Mouse (Mus musculus): Measurements from ENCODE around the gene Lcp1.

Gene Lcp1

DNA sequence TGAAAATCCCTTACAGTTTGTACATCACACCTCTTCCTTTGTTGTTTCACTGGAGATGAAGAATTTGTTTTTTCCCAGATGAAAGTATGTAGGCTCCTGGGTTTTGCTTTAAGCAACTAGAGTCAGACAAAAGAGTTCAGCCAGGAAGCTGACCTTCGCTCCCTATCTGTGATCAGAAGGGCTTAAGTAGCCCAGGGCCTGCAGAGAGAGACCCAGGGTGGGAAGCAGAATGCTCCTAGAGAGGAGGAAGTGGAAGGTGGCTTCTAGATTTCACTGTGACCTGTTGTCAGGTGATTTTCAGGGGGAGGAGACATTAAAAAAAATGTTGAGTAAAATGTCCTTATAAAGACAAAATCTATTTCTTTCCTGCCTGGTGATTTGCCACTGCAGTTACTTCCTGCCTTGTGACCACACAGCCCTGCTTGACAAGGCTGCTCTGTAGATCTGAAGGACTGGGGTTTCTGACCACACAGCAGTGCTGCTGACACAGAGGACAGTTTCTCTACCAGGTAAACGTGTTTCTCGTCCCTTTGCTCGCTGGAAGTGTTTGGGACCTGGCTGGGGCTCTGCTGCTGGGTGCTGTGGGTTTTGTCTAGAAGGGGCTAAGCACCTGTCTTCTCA, 45.6 kb downstream of the Lcp1 start:
- DNase-seq: peak; percentile 52 to 65

DNA sequence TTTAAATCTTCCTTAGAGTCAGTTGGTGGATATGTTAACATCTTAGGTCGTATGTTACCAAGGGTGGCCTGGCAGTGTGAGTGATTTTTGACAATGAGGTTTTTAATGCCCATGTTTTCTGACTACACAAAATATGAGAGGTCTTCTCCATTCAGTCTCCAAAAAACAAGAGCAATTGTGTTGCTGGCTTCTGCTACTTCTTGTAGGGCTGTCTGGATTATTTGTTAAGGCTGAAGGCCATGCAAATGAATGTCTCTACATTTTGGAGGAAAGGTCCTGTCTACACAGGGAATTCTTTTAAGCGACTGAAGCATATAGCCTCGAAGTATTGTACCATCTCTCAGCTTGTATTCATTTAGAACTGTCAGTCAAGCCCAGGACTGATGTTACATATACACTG, 46.5 kb downstream of the Lcp1 start:
- DNase-seq: no peak

DNA sequence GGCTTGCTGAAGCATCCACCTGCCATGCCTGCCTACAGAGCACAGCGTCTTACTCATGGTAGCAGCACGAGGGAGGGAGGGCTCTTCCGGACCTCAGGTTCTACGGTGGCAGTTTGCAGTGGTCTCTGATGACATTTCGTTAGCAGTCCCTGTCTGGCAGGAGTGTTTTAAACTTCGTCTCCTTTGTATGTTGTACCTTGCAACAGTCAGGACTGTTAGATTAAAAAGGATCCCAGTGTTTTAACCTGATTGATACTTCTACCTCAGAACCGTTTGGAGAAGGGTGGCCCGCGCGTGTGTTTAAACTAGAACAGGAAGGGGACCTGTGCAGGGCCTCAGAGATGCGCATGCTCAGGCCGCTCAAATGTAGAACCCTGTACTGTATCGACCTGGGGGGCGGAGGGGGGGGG, 47.5 kb downstream of the Lcp1 start:
- DNase-seq: peak; percentile 61 to 69

DNA sequence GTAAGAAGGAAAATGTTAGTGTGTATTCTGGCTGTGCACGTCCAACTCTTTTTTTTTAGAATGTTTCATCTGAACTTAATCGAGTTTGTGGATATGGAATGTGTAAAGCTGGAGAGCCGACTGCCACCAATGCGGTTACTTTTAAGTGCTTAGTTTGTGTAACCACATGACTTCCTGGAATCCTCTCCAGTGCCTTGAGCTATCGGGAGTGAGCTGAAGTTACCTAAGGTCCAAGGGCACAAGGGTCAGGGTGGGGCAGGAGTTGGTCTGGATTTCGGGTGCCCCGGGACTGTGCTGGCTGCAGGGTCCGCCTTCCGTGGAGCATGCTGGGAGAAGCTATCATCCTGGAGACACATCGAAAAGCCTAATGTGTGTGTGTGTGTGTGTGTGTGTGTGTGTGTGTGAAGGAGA, 47.9 kb downstream of the Lcp1 start:
- peak; percentile 38 to 46 for DNase-seq

DNA sequence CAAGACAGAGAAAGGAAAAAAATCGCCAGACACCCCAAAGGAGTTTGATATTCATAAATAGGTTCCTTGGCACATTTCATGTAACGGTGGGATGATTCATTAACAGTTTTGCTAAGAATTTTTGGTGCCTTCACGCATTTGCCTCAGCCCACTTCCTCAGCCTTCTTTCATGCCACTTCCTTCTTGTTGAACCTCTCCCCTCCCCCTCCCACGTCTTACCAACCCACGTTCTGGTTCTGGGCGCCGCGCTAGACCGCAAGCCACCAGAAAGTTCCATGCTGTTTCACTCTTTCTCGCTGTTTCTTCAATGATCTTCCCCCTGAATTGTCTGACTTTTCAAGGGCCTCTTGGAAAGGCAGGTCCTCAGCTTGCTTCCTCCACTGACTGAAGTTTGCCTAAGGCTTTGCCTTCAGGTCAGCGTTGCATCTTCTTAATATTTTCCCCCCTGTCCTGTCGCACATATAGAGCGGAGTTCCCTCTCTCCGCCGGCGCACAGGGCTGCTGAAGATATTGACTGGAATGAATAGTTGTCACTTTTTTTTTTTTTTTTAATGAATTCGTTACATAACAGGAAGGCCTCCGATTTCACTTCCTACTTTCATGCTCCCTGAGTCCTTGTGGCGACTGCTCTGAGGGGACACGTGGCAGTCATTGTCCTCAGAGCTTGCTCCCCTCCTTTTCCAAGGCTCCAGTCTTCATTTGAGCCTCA, 48.5 kb downstream of the Lcp1 start:
- peak; percentile 64 to 72 for DNase-seq

DNA sequence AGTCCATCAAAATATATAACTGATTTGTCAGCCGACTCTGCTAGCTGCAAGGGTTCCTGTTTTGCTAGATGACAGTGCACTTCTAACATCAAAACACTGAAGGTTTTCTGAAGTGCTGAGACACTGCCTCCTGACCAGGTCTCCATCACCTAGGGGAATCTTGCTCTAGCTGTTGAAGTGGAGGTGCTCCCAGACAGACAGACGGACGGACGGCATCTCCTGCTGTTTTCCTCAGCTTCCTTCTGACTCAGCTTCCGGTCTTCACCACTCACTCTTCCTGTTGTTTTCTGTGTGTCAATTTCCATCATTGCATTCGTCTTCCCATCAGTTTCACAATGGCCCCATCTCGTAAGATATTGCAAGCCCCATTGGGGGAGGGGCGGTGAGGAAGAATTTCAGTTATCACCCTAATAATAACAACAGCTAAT, 49.7 kb downstream of the Lcp1 start:
- no peak for DNase-seq

DNA sequence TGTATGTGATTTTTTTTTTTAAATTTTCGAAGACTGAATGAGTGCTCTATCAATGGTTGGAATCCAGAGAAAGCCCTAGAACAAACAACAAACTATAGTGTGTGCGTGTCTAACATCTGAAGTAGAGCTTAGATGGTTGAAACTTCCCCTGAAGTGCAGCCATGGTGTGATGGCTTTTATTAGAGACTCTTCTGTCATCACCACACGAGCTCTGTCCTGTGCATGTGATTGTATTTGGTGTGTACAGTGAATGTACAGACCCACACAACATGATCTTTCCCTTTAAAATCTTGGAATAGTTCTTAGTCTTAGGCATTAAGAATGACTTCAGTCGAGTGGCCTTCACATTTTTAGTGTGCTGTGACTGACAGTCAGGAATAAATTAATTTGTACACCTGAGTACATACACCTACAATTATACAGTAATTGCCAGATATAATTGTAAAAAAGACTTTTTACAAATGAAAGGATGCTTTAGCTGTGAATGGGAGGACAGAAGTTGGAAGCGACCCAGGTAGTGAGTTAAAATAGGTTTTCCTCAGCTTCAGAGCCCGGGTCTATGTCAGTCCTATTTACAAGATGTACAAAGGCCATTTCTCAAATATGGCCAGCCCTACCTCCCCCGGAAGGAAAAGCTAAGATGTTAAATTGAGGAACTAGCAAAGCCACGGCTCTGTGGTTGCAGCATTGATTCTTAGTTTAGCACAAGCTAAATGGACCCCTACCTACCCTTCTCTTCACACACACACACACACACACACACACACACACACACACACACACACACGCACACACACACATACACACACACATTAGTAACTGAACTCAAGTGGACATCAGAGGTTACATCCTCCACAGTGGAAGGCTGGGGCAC, 50.4 kb downstream of the Lcp1 start:
- DNase-seq: peak in 1 of 2 experiments; percentile 16

DNA sequence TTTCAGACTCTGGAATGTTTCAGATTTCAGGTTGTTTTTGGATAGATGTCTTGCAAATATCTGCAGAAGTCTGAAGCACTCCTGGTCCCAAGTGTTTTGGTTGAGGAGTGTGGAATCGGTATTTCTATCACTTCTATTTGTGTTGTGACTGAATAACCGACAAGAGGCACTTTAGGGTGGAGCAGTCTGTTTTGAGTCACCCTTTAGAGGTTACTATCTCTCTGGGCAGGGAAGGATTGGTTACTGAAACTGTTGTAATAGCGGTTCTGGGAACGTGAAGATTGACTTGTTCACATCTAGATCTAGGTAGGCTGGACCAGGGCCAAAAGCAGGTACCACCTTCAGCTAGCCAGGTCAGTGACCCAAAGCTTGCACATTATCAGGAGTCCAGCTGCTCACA, 51.5 kb downstream of the Lcp1 start:
- DNase-seq: no peak

DNA sequence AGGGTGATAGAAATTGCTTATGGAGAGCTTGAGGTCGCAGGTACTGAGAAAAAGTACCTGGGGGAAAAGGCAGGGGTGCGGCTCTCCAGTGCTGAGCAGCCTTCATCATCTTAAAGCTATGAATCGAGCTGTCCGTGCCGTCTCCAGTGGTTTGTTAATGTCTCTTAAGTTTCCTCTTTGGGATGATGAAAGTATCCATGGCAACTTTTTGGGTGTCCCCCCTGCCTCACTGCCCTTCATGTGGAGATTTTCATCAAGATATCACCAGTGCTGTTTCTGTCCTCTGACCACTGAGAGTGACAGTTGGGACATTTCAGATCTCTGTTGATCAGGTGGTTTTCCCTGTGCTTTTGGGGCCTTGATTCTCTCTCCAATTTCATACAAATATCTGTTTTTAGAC, 51.9 kb downstream of the Lcp1 start:
- DNase-seq: no peak

DNA sequence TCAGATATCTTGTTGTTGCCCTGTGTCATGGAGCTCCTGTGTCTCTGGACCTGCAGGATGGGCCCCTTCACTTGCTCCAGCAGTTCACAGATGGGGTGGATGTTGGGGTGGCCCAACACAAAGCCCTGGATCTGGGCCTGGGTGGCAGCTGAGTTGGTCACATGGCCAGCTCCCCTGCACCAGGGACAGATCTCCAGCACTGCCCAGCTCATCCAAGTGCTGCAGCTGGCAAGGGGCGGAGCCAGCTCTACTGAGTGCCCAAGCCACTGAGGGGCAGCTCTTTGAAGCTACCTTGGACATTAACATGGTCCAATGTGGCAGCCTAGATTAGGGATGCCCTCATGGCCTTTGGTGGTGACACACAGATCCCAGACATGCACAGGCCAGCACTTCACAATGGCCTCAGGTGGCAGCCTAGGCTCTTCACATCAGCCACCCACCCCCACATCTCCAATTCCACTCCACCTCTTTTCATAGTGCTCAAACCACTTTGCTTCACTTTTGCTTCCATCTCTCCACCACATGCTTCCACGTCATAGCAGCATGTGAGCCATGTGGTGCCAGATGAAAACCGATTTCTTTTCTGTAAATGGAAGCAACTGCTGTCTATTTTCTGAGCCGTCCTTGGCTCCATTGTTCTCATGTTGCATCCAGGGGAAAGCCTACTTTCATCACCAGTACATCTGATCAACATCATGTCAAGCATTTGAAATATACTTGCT, 53.3 kb downstream of the Lcp1 start:
- DNase-seq: no peak

DNA sequence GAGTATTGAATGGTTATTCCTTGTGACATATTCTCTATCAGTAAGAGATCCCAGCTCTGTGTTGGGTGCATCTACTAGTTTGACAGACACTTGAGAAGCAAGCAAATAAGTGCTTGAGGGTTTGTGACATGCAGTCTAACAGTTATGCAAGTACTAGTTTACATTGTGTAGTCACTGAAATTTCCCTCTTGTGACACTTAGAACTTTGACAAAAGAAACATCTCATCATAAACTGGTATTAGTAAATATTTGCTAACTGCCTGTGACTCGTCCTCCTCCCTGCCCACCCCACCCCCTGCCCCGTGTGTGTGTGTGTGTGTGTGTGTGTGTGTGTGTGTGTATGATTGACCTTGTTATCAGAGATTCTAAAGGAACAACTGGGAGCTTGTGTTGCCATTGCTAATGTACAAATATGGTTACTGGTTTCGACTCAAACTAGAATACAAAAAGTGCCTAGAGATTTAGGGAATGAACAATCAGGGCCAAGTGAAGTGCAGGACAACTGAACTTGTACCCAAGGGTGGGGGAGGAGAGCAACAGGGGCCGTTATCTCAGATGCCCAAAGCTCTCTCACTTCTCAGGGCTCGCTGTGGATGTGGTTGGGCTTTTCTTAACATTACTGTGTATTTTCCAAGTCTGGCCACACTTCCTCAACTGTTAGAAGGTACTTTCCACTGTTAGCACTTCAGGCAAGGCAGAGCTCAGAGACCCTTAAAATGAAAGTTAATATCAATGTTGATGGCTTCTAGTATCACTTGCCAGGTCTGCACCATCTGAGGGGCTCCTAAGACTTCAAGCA, 55.1 kb downstream of the Lcp1 start:
- DNase-seq: no peak

DNA sequence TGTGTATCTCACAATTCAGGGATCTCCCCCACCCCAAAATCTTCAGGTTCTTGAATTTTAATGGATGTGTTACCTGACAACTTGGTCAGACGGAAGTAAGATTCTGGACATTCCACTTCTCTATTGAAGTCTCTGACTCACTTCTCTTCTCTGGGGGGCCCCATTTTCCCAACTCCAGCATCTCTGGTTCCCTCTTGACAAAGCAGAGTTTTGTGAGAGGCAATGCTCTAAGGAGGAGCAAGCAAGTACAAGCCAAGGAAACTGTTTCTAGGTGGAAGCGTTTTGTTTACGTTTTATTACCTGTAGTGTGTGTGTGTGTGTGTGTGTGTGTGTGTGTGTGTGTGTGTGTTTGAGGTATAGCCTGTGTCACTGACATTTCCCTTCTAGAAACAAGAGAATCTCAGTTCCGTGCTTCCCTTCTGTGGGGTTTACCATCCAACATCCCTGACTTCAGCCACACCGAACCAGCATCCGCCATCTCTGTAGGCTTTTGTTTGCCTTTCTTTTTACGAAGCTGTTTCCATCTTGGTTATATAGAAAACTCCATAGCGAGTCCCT, 56.0 kb downstream of the Lcp1 start:
- DNase-seq: no peak

DNA sequence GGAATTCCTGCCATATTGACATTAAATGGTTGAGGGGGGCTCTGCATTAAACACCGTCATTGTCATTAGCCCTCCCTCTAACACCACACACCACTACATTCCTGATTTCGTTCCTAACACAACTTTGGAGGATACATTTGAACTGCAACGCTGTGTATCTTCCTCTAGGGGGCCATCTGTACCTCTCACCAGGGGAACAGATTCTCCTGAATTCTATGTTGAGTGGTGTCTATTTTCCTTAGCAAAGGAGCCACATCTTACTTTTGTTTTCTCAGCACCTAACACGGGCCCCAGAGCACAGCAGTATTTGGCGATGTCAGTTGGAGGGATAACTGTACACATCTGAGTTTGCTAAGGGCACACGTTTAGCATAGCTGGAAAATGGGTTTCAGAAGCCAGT, 57.6 kb downstream of the Lcp1 start:
- no peak for DNase-seq

DNA sequence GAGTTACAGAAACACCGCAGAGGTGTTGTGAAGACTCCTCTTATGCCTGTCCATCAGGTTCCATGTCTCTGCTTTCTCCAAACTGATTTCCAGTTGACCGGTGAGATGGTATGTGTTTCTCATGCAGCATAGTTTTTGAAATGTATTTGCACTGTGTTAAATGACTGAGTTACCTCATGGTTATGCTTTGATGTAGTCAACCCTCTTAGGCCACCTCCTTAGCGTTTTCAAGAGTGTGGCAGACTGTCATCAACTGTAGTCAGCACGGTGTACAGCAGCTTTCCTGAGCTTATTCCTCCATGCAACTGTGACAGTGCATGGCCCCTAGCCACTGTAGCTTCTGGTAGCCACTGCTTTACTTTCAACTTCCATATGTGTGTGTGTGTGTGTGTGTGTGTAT, 58.1 kb downstream of the Lcp1 start:
- no peak for DNase-seq

DNA sequence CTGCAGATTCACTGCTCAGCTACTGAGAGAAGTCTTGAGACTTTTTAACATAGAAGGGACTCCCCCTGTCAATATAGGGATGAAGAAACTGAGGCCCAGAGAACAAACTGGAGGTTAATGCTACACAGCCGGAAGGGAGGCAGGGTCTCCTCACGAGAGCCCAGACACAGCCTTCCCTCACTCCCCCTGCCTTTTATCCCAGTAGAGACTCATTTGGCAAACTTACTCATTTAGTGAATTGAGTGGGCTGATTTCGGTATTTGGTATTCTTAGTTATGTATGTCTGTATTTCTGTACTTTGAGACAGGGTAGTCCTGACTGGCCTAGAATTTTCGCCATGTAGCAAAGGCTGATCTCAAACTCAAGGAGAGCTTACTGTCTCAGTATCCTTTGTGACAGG, 59.8 kb downstream of the Lcp1 start:
- no peak for DNase-seq

DNA sequence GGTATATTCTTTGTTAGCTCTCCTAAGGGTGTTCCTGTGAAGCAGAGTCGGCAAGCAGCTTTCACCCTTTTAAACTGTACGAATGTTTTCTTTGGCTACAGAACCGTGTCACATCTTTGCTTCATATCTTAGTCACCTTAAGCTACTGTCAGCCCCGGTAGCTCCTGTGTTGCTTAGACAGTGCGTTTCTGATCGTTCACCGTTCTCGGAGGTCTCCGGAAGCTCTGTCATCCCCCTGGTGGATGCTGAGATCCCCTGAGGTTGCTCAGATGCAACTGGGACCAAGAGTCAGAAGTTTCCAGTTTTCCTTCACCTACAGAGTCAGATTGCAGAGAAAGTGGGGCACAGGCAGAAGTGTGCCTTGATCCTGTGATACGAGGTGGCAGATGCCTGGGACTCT, 61.5 kb downstream of the Lcp1 start:
- no peak for DNase-seq

DNA sequence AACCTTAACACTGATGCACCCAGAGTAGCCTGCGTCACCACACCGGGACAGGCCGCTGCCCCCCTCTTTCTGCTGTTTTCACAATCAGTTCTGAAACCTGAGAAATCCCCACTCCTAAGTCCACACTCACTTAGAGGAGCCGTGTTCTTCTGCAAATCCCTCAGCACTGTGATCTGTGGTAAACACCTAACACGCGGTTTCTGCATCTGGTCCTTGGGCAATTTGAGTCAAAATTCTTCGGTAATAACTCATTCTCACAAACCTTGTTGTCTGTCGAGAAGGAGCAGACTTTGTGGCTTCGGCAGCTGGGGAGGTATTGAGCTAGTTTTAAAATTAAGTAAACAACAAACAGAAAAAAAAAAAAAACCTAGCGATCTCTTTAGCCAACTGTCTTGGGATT, 62.0 kb downstream of the Lcp1 start:
- no peak for DNase-seq

DNA sequence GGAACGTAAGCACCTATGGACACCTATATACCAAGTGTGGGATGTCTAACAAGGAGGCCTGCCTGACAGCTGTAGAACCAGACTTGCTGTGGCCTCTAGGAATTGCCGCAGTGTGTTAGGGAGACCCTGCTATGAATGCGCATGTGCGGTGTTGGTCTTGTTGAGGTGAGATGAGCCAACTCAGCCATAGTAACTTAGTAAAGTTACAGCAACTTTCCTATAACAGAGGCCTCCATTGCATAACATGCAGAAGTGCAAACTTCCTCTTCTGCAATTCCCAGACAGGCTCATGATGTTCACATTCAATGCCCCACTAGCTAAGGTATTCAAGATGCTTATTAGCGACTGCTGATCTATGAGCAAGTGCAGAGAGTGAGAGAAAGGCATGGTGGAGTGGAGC, 64.6 kb downstream of the Lcp1 start:
- DNase-seq: no peak

DNA sequence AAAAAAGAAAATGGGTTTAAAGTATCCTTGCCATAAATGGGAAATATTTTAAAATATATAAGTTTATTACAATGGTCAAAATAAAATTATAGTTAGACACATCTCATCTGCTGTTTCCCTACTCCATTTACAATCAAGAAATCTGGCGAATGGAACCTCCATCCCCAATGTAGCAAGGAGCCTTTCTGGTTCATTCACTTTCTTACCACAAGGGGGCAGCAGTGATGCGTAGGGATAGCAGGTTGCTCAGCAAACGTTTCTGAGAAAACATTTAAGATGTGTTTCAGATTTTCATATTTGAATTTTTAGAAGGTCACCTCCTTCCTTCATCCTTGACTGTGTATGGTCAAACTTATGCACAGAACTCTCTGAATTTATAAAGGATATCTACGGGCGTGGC, 66.1 kb downstream of the Lcp1 start:
- DNase-seq: no peak

DNA sequence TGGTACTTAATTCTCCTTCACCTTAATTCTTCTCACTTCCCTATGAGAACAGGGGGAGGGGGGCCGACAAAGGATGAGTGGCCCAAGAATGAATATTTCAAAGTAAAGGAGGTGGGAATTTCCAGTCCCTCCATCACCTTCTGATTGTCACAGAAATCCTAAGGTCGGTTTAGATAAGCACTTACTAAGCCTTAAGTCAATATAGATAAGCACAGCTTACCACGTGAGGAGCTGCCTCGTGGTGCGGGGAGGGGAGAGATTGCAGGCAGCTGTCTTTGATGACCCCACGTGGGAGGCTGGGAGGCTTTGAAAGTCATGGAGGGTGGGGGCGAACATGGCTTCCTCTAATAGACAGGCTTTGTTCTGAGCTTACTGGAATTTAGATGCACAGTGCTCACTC, 66.8 kb downstream of the Lcp1 start:
- DNase-seq: no peak

DNA sequence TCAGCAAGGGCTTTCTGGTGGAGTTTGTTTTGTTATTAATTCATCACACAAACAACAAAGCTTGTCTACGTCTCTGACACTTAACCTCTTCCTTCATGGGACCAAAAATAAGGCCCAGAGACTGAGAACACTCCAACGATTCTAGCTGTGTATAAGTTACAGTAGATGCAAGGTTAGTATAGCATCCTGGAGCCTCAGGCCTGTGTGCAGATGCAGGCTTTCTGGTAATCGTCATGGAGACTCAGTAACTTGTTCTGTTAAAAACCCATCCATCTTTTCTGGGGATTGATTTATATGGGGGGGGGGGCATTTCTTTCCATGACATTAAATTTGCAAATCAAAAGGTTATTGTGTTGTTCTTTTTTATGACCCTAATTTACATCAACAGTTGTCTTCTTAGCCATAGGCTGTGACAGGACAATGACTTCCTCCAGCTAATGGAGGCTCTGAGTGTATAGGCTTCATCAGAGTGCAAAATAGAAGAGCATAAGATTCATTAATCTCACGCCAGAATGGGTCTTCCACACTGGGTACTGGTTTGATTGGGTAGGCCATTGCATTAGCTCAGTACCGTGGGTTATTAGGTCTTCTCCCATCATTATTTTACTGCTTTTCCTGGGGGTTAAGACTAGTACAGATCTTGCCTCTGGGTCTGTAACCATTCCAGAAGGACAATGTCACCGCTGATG, 74.6 kb downstream of the Lcp1 start:
- no peak for DNase-seq
